ENCODE assay signal across 12 mouse cellular contexts in genomic region chr6:82755338-82755737, GRCm38 (mm10). TPM values are rescaled to one million over a fixed set of nuclear protein-coding genes. Genes with fewer than 3 reads are reported as not detected.
DNase-seq lines count a peak whose midpoint lies in the region; ATAC-seq and TF ChIP-seq lines count a peak whose summit lies in the region.
"Had no signal": no experiment of that assay in that cellular context is flagged by ENCODE, and none has a peak within 500 bp of the region (broad histone marks: within the 10 kb centered on the region; RNA-seq: fewer than 3 reads in every experiment).

No protein-coding gene starts in this region.

- no peak for TF ChIP-seq EP300 in liver, embryonic 14.5 days (IDR thresholded peaks at IDR 0.05; ENCODE audit: low read depth)
- no peak for TF ChIP-seq EP300 in CH12.LX (IDR thresholded peaks at IDR 0.05; ENCODE audit: low read length)

- no peaks in the 10 kb centered on the region for H3K9me3 ChIP-seq in liver, embryonic 14.5 days (ENCODE audit: control insufficient read depth, low read length)
- peaks cover 10% of the 10 kb centered on the region for H3K9me3 ChIP-seq in CH12.LX (replicated peaks; ENCODE audit: low read length)
- H3K9me3 ChIP-seq: hindbrain, embryonic 13.5 days; liver, embryonic 13.5 days; megakaryocyte, embryonic 14.5 days had no signal

- in situ Hi-C loops in CH12.LX (cut with MboI; ENCODE audit: low pct_ligation_motif_present, low pct_unique_long_range_greater_than_20kb, low sequenced_read_pairs): no loop called here

- TF ChIP-seq POLR2A in CH12.LX (IDR thresholded peaks at IDR 0.05; ENCODE audit: low read depth, low read length): no peak
- TF ChIP-seq POLR2A in brain, embryonic 14.5 days (IDR thresholded peaks at IDR 0.05; ENCODE audit: borderline replicate concordance, extremely low read depth, insufficient read depth, insufficient read length, poor library complexity, severe bottlenecking): no peak

- H3K27ac ChIP-seq in gastrocnemius, adult 2 months: peak overlapping the region; percentile 97
- no peak overlapping the region for H3K27ac ChIP-seq in liver, embryonic 14.5 days
- H3K27ac ChIP-seq in CH12.LX (ENCODE audit: insufficient read depth, low read depth): peak overlapping the region; percentile 99
- H3K27ac ChIP-seq: hindbrain, embryonic 13.5 days; liver, embryonic 13.5 days had no signal

- H3K36me3 ChIP-seq in liver, embryonic 14.5 days (replicated peaks; ENCODE audit: control insufficient read depth, insufficient read depth, low read depth): no peaks in the 10 kb centered on the region
- peaks cover 53 to 67% of the 10 kb centered on the region in 2 experiments for H3K36me3 ChIP-seq in CH12.LX (replicated peaks in 1 of 2; ENCODE audit: control insufficient read depth in 1 of 2, insufficient read depth in 1 of 2, low read length in 1 of 2)
- H3K36me3 ChIP-seq: hindbrain, embryonic 13.5 days had no signal

- no peak for ATAC-seq in liver, embryonic 14.5 days (ENCODE audit: insufficient read depth)

- no peak overlapping the region for H3K4me3 ChIP-seq in gastrocnemius, adult 2 months
- H3K4me3 ChIP-seq in liver, embryonic 14.5 days (ENCODE audit: insufficient read depth in 1 of 2, low read depth in 2 of 2, low read length in 2 of 2): no peak overlapping the region
- H3K4me3 ChIP-seq in CH12.LX (replicated peaks in 1 of 3; ENCODE audit: low read depth in 2 of 3, low read length in 2 of 3, poor library complexity in 1 of 3): no peak overlapping the region
- H3K4me3 ChIP-seq: erythroblast, embryonic 14.5 days; hindbrain, embryonic 13.5 days; liver, embryonic 13.5 days; megakaryocyte, embryonic 14.5 days had no signal

- peak; percentile 73 for TF ChIP-seq CTCF in gastrocnemius, adult 2 months (IDR thresholded peaks at IDR 0.05)
- TF ChIP-seq CTCF in liver, embryonic 14.5 days (IDR thresholded peaks at IDR 0.05; ENCODE audit: low read depth): peak; percentile 82
- peak; percentile 71 to 91 for TF ChIP-seq CTCF in CH12.LX (conservative IDR thresholded peaks at IDR 0.05 in 1 of 2, IDR thresholded peaks at IDR 0.05 in 1 of 2; ENCODE audit: low read depth in 2 of 2, low read length in 2 of 2)
- TF ChIP-seq CTCF in brain, embryonic 14.5 days (IDR thresholded peaks at IDR 0.05; ENCODE audit: borderline replicate concordance, extremely low read depth, insufficient read depth, insufficient read length): peak; percentile 40; the same call in 1 of the 2 replicates

- DNase-seq in gastrocnemius, adult 2 months: no peak
- no peak for DNase-seq in gastrocnemius, adult 18-20 months (ENCODE audit: low spot score)
- DNase-seq in liver, embryonic 14.5 days (ENCODE audit: low read depth in 3 of 3, low spot score in 3 of 3): no peak
- DNase-seq in liver (no peak), CH12.LX (ENCODE audit: extremely low read depth) (peak; percentile 51)
- no peak for DNase-seq in brain, embryonic 14.5 days (ENCODE audit: low read depth)
- no peak for DNase-seq in right cerebral cortex, postnatal 36 days (ENCODE audit: low spot score in 2 of 2)
- no peak for DNase-seq in cerebellum, postnatal 36 days
- DNase-seq: liver, embryonic 13.5 days had no signal

- dilution Hi-C loops in CH12.LX (cut with MboI; ENCODE audit: extremely low pct_ligation_motif_present, extremely low pct_unique_long_range_greater_than_20kb, low sequenced_read_pairs): no loop called here

- H3K4me2 ChIP-seq in liver, embryonic 14.5 days (ENCODE audit: low read depth): no peak overlapping the region
- 0 out of 2 replicates have a peak overlapping the region, but pooled peaks have one; percentile 93 for H3K4me2 ChIP-seq in CH12.LX (ENCODE audit: insufficient read depth, low read depth, poor library complexity, severe bottlenecking)
- H3K4me2 ChIP-seq: hindbrain, embryonic 13.5 days; liver, embryonic 13.5 days had no signal

- peaks cover 0 to 21% of the 10 kb centered on the region in 2 experiments; a peak in 2 of 4 replicates for H3K4me1 ChIP-seq in liver, embryonic 14.5 days (replicated peaks; ENCODE audit: control insufficient read depth in 2 of 2, insufficient read depth in 2 of 2, low read length in 1 of 2)
- H3K4me1 ChIP-seq in CH12.LX (ENCODE audit: control insufficient read depth in 1 of 2, insufficient read depth in 2 of 2): peaks cover 32 to 69% of the 10 kb centered on the region in 2 experiments
- H3K4me1 ChIP-seq: hindbrain, embryonic 13.5 days had no signal

- peaks cover 78% of the 10 kb centered on the region for H3K79me2 ChIP-seq in CH12.LX (replicated peaks; ENCODE audit: control insufficient read depth, extremely low read depth, insufficient read depth, poor library complexity, severe bottlenecking)

- 43% methylated on average over 2 of the region's 2 CpGs for WGBS in liver, embryonic 14.5 days (ENCODE audit: insufficient replicate concordance)

- no peak overlapping the region for H3K9ac ChIP-seq in liver, embryonic 14.5 days (replicated peaks)
- H3K9ac ChIP-seq in CH12.LX (ENCODE audit: insufficient read depth, low read depth): no peak overlapping the region
- H3K9ac ChIP-seq: hindbrain, embryonic 13.5 days; liver, embryonic 13.5 days had no signal

- intact Hi-C loops in gastrocnemius, adult 2 months (cut with DNase I): no loop called here

- no peak; the same call in none of the 2 replicates for TF ChIP-seq RAD21 in CH12.LX (IDR thresholded peaks at IDR 0.05; ENCODE audit: low read depth, low read length)

- H3K27me3 ChIP-seq in liver, embryonic 14.5 days (ENCODE audit: control insufficient read depth, insufficient read depth, low read length): no peaks in the 10 kb centered on the region
- no peaks in the 10 kb centered on the region for H3K27me3 ChIP-seq in CH12.LX (replicated peaks)
- H3K27me3 ChIP-seq: hindbrain, embryonic 13.5 days; liver, embryonic 13.5 days; megakaryocyte, embryonic 14.5 days had no signal

TF ChIP-seq in CH12.LX, 34 proteins besides CTCF, POLR2A, EP300 and RAD21:
- TF ChIP-seq KAT2A (IDR thresholded peaks at IDR 0.05; ENCODE audit: insufficient replicate concordance, low read length) (no peak), SMC3 (IDR thresholded peaks at IDR 0.05; ENCODE audit: low read depth, low read length) (peak; percentile 23)

RNA-seq across cellular contexts. Expression of gene Hk2, which starts 18.9 kb away (rescaled TPM):
- total RNA-seq in gastrocnemius, adult 2 months (2021): 100 to 1,000 TPM; 243 to 313 TPM
- 100 to 1,000 TPM; 238 to 306 TPM for total RNA-seq in gastrocnemius, adult 18-20 months (2021)
- polyA plus RNA-seq in liver, embryonic 14.5 days (2012; rRNA removed): 2.4 and 3.2 TPM in 2 replicates
- 2.5 and 5.6 TPM in 2 replicates for polyA plus RNA-seq in liver, embryonic 14.5 days (2014; fragmentation: Nextera tagmentation; extraction: Ambion mirVana)
- 127 and 149 TPM in 2 replicates for total RNA-seq in CH12.LX (2012; rRNA removed)
- total RNA-seq in CH12.LX (2014; rRNA removed): 56.0 and 64.2 TPM in 2 replicates
- polyA plus RNA-seq in CH12.LX (2012; ENCODE audit: insufficient read length, low read depth): 68.4 and 75.3 TPM in 2 replicates
- polyA plus RNA-seq in brain, embryonic 14.5 days (2012; rRNA removed): 3.6 and 4.7 TPM in 2 replicates

RNA-seq across cellular contexts. Expression of gene Pole4, which starts 50.2 kb away (rescaled TPM):
- 10 to 100 TPM; 16.7 to 18.4 TPM for total RNA-seq in gastrocnemius, adult 2 months (2021)
- total RNA-seq in gastrocnemius, adult 18-20 months (2021): 10 to 100 TPM; 14.4 to 20.1 TPM
- polyA plus RNA-seq in liver, embryonic 14.5 days (2012; rRNA removed): 11.9 and 15.3 TPM in 2 replicates
- 53.5 and 56.6 TPM in 2 replicates for polyA plus RNA-seq in liver, embryonic 14.5 days (2014; fragmentation: Nextera tagmentation; extraction: Ambion mirVana)
- total RNA-seq in CH12.LX (2012; rRNA removed) (49.7 and 59.1 TPM in 2 replicates), CH12.LX (2014; rRNA removed) (178 and 184 TPM in 2 replicates)
- 79.8 and 88.8 TPM in 2 replicates for polyA plus RNA-seq in CH12.LX (2012; ENCODE audit: insufficient read length, low read depth)
- polyA plus RNA-seq in brain, embryonic 14.5 days (2012; rRNA removed): 46.6 and 52.4 TPM in 2 replicates
